Mouse (Mus musculus) liver, adult 2 months (tissue): ENCODE measurements around the gene Zwilch.

Experiments used
- CTCF ChIP-seq: fragments of 200-500 bp; IDR thresholded peaks from 2 replicates; pipeline ENCODE4 v1.5.1; 2011; ENCODE audit warnings: low read depth, low read length, control low read depth
- POLR2A ChIP-seq: fragments of 200-500 bp; IDR thresholded peaks from 2 replicates; pipeline ENCODE4 v1.6.1; 2011; ENCODE audit warnings: low read length, control low read depth; ENCODE audit not compliant: insufficient read depth; ENCODE audit errors: extremely low read depth

- TF ChIP-seq CTCF: peak; percentile 99
- TF ChIP-seq POLR2A: no peak
Measured at GRCm38 (mm10) chr9:64100442-64100841, 72.5 kb downstream of the Zwilch start.
